Mouse (Mus musculus): ENCODE measurements around the gene Cnpy3. TPM values are rescaled to one million over a fixed set of nuclear protein-coding genes. Genes with fewer than 3 reads are reported as not detected.
"Not testable (repeated sequence)": the region's sequence is repeated elsewhere in the genome, so short reads cannot be mapped to it uniquely, and the experiment has no call there.

Cnpy3 gene
- polyA plus RNA-seq, 1 experiment from 2014 or later = 68.2 TPM

DNA sequence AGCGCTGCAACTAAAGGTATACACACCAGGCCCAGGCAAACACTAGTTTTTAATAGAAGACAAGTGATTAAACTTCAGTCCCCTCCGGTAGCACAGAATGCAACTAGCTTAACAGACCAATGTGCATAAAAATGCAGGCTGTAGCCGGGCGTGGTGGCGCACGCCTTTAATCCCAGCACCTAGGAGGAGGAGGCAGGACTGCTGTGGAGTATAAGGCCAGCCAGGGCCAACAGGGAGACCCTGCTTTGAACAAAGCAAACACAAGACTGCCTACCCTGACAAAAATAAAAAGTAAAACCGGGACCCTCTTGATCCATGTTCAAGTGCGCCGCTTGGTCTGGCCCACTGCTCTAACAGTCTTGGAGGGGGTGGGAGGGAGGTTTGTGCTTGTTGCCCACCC is 23.1 kb upstream of the Cnpy3 start:
- no peak for ATAC-seq (replicated peaks)

DNA sequence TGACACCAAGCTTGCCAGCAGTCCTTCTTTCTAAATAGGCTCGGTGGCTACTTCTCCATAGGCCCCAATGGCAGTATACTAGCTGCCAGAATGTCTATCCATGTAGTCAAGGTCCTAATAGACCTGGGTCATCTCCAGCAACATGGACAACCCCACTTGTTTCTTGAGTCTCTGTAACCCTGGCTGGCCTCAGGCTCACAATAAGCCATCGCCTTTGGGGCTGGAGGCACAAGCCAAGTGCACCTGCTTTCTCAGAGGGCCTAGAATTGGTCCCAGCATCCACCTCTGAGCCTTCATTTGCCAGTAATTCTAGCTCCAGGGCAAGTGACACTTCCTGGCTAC is 22.1 kb upstream of the Cnpy3 start:
- Histone ChIP-seq H3K27ac (no peak overlapping the region), H3K36me3 (replicated peaks) (peaks cover 44% of the 10 kb centered on the region), H3K9ac (no peak overlapping the region), H3K27me3 (replicated peaks) (no peaks in the 10 kb centered on the region), H3K4me2 (peak overlapping the region; percentile 97; the same call in 1 of the 2 replicates), H3K4me1 (peaks cover 23% of the 10 kb centered on the region), H3K9me3 (no peaks in the 10 kb centered on the region), H3K4me3 (no peak overlapping the region)
- no peak for ATAC-seq (replicated peaks)
- 42% methylated on average over 2 of the region's 2 CpGs for WGBS

More for the DNA sequence above, 23.1 kb upstream of the Cnpy3 start:
- Histone ChIP-seq H3K27ac (no peak overlapping the region), H3K36me3 (replicated peaks) (peaks cover 52% of the 10 kb centered on the region), H3K4me3 (no peak overlapping the region), H3K27me3 (replicated peaks) (no peaks in the 10 kb centered on the region), H3K4me1 (peaks cover 23% of the 10 kb centered on the region), H3K9ac (no peak overlapping the region), H3K9me3 (no peaks in the 10 kb centered on the region), H3K4me2 (no peak overlapping the region)
- 92% methylated on average over 9 of the region's 9 CpGs for WGBS

DNA sequence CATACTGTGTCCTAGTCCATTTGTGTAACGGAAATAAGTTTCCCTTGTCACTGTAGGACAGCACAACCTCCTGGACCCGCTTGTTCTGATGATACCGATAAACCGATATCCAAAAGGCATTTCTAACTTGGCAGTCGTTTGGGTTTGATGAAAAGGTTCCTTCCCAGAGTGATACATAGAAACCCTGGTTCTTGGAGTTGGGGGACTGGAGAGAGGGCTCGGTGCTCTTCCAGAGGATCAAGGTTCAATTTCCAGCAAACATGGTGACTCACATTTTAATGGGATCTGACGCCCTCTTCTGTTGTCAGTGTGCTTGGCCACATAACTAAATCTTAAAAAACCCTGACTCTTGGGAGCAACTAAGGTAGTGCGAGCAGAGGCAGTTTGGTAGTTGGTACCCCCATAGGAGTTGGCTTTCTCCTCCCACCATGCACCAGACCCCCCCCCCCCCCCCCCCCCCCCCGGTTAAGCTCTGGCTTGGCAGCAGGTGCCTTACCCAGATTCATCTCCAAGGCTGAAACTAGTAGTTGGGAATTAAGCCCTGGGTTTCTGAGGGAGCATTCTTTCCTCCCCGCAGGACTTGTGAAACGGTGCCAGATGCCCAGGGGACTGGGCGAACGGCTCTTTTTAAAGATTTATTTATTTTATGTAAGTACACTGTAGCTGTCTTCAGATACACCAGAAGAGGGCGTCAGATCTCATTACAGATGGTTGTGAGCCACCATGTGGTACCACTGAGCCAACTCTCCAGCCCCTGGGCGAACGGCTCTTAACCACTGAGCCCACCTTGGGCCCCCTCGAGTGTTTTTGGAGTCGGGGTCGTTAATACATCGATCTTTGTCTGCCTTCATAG is 21.5 kb upstream of the Cnpy3 start:
- peak overlapping the region; percentile 83 for H3K9ac ChIP-seq
- H3K36me3 ChIP-seq (replicated peaks) = peaks cover 38% of the 10 kb centered on the region
- peak overlapping the region; percentile 97 for H3K4me2 ChIP-seq
- peak overlapping the region; percentile 86 for H3K4me3 ChIP-seq
- H3K27me3 ChIP-seq (replicated peaks) = no peaks in the 10 kb centered on the region
- peaks cover 23% of the 10 kb centered on the region for H3K4me1 ChIP-seq
- H3K27ac ChIP-seq = peak overlapping the region; percentile 84
- 10% methylated on average over 19 of the region's 20 CpGs for WGBS
- ATAC-seq (replicated peaks) = no peak; the same call in 1 of the 2 replicates
- no peaks in the 10 kb centered on the region for H3K9me3 ChIP-seq

DNA sequence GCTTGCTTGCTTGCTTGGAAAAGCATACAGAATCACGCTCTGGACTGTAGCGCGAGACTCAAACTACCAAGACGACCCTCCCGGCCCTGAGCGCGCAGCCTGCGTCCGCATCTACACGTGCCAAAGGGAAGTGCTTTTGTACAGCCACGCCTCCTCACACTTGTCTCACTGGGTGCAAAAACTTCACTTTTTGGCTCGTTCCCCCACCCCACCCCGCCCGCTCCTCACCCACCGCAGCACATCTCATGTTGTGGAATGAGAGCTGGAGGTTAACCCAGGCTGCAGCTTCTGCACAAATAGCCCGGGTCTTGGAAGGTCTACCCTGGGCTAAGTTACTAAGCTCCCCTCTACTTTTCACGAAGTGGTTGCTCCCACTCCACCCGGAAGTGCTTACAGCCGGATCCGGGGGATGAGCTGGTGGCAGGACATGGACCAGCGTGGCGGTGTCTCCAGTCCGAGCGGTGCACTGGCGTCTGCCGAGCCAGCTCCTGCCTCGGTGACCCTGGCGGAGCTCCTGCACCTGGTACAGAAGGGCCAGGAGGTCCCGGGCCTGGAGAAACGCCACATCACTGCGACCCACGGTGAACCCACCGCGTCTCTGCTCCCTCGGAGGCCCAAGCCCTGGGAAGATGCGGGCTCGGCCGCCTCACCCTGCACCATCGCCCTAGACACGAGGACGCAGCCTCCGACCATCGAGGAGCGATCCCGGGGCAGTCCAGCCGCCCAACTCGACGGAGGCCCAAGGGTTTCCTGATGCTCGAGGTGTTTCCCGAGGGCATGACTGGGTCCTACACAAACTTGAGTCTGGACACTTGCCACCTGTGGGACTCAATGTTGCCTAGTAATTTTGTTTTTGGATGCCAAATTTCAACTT is 20.6 kb upstream of the Cnpy3 start, which contains the start of gene 2310039H08Rik:
2310039H08Rik (plus strand) TSS at position 232 of the 874 bp plus-strand sequence.
- under 1% methylated on average over 50 of the region's 50 CpGs for whole genome bisulfite sequencing
- no peaks in the 10 kb centered on the region for H3K27me3 ChIP-seq (replicated peaks)
- H3K36me3 ChIP-seq (replicated peaks) = peaks cover 31% of the 10 kb centered on the region
- no peaks in the 10 kb centered on the region for H3K9me3 ChIP-seq
- peak within 1 kb of the TSS; percentile 84 for H3K27ac ChIP-seq
- H3K9ac ChIP-seq = peak within 1 kb of the TSS; percentile 83
- peak within 1 kb of the TSS; percentile 86 for H3K4me3 ChIP-seq
- peak within 1 kb of the TSS; percentile 97 for H3K4me2 ChIP-seq
- ATAC-seq (replicated peaks) = peak; percentile 93
- peaks cover 23% of the 10 kb centered on the region for H3K4me1 ChIP-seq

DNA sequence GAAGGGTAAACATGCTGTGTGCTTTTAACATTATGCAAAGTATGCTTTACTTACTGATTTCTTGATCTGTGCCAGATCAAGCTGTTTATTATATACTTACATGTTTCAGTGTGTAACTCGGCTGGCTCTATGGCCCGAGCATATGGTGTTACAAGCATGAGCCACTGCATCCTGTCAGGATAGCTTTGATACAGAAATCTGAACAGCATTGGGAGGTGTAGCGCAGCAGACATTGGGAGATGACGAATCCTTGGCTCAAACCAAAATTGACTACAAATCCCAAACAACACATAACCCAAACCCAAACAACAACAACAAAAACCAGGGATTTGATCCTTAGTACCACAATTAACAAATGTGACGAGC is 20.0 kb upstream of the Cnpy3 start:
- H3K4me2 ChIP-seq = peak overlapping the region; percentile 97
- peak overlapping the region; percentile 84 for H3K27ac ChIP-seq
- no peaks in the 10 kb centered on the region for H3K9me3 ChIP-seq
- H3K4me3 ChIP-seq = peak overlapping the region; percentile 86
- WGBS = 8% methylated on average over 5 of the region's 5 CpGs
- peak overlapping the region; percentile 83; the same call in 1 of the 2 replicates for H3K9ac ChIP-seq
- no peaks in the 10 kb centered on the region for H3K27me3 ChIP-seq (replicated peaks)
- H3K4me1 ChIP-seq = peaks cover 23% of the 10 kb centered on the region
- H3K36me3 ChIP-seq (replicated peaks) = peaks cover 25% of the 10 kb centered on the region
- peak; percentile 59 for ATAC-seq (replicated peaks)

DNA sequence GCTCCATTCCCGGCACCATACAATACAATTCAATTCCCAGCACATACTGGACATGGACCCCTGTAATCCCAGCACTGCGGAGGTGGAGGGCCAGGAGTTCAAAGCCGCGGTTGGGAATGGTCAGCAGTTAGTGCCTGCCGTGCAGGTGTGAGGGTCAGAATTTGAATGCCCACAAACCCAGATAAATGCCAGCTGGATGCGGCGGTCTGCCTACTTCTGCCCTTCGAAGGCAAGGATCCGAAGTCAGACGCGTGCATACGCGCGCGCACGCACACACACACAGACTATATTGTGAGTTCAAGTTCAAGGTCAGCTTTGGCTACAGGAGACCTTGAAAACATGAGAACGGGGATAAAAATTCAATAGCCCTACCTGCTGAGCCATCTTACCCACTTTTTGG is 19.6 kb upstream of the Cnpy3 start:
- Histone ChIP-seq H3K36me3 (replicated peaks) (peaks cover 22% of the 10 kb centered on the region), H3K27me3 (replicated peaks) (no peaks in the 10 kb centered on the region), H3K4me1 (peaks cover 23% of the 10 kb centered on the region), H3K9ac (peak overlapping the region; percentile 83; the same call in 1 of the 2 replicates), H3K4me2 (peak overlapping the region; percentile 97), H3K27ac (peak overlapping the region; percentile 84; the same call in 1 of the 2 replicates), H3K4me3 (peak overlapping the region; percentile 86), H3K9me3 (no peaks in the 10 kb centered on the region)
- ATAC-seq (replicated peaks) = no peak
- WGBS = 64% methylated on average over 17 of the region's 17 CpGs

DNA sequence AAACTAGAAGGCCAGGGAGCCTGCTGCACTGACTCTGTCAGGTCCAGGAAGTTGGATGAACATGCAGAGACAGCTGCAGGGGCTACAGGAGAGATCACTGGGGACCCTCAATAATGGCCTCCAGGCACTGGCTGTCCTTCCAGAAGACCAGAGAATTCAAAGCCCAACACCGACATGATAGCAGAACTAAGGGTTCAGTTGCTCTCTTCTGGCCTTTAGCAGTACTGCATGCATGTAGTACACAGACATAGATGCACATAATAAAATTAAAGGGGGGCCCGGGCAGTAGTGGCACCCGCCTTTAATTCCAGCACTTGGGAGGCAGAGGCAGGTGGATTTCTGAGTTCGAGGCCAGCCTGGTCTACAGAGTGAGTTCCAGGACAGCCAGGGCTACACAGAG is 19.0 kb upstream of the Cnpy3 start:
- Histone ChIP-seq H3K9me3 (no peaks in the 10 kb centered on the region), H3K9ac (no peak overlapping the region), H3K27ac (no peak overlapping the region), H3K4me3 (no peak overlapping the region), H3K4me1 (peaks cover 23% of the 10 kb centered on the region), H3K27me3 (replicated peaks) (no peaks in the 10 kb centered on the region), H3K4me2 (no peak overlapping the region), H3K36me3 (replicated peaks) (peaks cover 16% of the 10 kb centered on the region)
- ATAC-seq (replicated peaks) = no peak
- WGBS = 81% methylated on average over 4 of the region's 4 CpGs

DNA sequence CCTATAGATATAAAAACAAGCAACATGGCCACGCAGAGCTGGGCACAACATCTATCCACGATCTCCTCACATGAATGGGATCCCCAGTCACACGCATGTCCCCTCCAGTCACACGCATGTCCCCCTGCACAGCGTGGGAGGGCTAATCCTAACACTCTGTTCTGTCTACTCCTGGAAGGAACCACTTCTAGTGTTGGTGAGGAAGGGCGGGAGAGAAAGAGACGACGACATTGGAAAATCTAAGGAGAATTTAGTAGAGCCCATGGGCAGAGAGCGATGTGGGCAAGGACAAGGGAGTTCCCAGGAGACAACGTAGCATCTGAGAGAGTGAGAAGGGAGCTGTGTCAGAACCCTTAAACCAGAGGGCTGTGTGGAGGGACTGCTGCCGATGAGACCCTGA is 18.5 kb upstream of the Cnpy3 start:
- Histone ChIP-seq H3K9ac (no peak overlapping the region), H3K36me3 (replicated peaks) (peaks cover 11% of the 10 kb centered on the region), H3K4me3 (no peak overlapping the region), H3K4me2 (no peak overlapping the region), H3K4me1 (peaks cover 23% of the 10 kb centered on the region), H3K27ac (no peak overlapping the region), H3K27me3 (replicated peaks) (no peaks in the 10 kb centered on the region), H3K9me3 (no peaks in the 10 kb centered on the region)
- WGBS = 90% methylated on average over 11 of the region's 11 CpGs
- ATAC-seq (replicated peaks) = no peak

DNA sequence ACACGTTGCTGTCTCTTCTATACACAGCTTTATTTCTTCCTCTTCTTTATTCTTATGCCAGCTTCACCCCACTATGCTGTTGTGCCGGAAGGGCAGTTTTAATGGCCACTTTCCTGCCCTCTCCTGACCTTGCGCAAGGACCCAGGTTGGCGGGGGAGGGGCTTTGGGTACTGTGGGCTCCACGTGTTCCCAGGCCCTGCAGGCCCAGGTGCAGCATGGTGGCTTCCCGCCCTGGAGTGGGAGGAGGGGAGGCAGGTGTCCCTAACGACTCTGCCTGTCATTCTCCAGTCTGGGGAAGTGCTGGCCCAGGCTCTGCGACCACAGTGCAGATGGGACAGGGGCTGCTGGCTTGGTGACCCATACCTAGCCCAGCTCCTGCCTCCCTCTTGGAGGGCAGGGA is 15.9 kb upstream of the Cnpy3 start:
- 62% methylated on average over 8 of the region's 8 CpGs for WGBS
- no peak overlapping the region for H3K4me2 ChIP-seq
- peaks cover 7% of the 10 kb centered on the region for H3K4me1 ChIP-seq

DNA sequence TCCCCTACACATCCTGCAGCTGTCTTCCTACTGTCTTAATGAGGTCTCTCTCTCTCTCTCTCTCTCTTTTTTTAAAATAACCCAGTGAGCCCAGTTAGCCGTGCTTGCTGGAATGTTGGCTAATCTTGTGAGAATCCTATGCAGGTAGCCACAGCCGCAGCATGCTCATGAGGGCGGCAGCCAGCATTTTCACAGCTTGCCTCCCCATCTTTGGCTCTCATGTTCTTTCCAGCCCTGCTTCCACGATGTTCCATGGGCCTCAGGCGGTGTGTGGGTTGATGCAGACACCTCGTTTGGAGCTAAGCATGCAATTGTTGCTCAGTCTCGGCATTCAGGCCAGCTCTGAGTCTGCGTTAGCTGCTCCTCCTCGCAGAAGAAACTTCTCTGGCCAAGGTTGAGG is 12.9 kb upstream of the Cnpy3 start:
- H3K9me3 ChIP-seq; H3K4me2 ChIP-seq; H3K36me3 ChIP-seq (replicated peaks); ATAC-seq (replicated peaks); H3K4me3 ChIP-seq; H3K9ac ChIP-seq; H3K27me3 ChIP-seq (replicated peaks); H3K27ac ChIP-seq; H3K4me1 ChIP-seq: not testable (repeated sequence)
- WGBS = 67% methylated on average over 9 of the region's 9 CpGs

More for the DNA sequence above, 15.9 kb upstream of the Cnpy3 start:
- no peak overlapping the region for H3K27ac ChIP-seq
- H3K27me3 ChIP-seq (replicated peaks) = no peaks in the 10 kb centered on the region
- H3K36me3 ChIP-seq (replicated peaks) = no peaks in the 10 kb centered on the region
- H3K4me3 ChIP-seq = no peak overlapping the region
- no peaks in the 10 kb centered on the region for H3K9me3 ChIP-seq
- no peak for ATAC-seq (replicated peaks)
- no peak overlapping the region for H3K9ac ChIP-seq

DNA sequence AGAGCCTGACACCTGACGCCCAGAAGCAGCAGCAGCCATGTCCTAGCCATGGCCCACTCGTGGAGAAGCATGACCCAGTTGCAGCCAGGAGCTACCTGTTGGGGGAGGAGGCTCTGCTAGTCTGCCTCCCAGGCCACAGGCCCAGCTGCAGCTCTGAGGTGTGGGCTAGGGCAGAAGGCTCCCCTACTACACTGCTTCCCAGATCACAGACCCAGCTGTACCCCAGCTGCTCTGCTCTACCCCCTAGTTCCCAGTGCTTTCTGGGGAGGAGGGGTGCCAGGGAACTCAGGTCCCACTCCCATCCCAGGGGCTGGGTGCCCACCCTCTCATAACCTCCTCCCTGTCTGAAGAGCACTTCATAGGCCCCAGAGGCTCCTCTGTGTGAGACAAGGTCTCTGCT is 11.5 kb upstream of the Cnpy3 start, which contains the start of gene Ptcra:
Ptcra (minus strand) TSS at position 169 of the 400 bp plus-strand sequence.
- 66% methylated on average over 2 of the region's 2 CpGs for WGBS
- no peak within 1 kb of the TSS for H3K4me3 ChIP-seq

DNA sequence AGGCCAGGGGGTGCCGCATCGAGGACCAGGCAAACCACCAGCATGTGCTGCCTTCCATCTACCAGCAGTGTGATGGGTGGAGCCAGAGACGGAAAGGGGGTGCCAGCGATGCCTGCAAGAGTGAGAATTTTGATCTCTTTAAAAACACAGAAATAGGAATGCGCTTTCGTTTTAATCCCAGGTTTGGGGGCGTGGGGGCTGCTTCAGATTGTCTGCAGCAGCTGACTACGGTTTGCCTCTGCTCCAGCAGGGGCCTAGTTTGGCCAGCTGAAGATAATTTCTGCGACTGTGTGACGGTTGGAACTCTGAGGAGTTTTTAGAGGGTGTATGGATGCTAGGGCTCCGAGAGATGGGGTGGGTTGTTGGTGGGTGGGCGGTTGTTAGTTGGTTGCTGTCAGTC is 6.7 kb upstream of the Cnpy3 start:
- H3K36me3 ChIP-seq (replicated peaks) = no peaks in the 10 kb centered on the region
- WGBS = 85% methylated on average over 12 of the region's 12 CpGs
- H3K4me3 ChIP-seq = no peak overlapping the region
- no peaks in the 10 kb centered on the region for H3K9me3 ChIP-seq
- no peak overlapping the region for H3K27ac ChIP-seq
- no peak overlapping the region for H3K4me2 ChIP-seq
- no peak overlapping the region for H3K9ac ChIP-seq
- no peak for ATAC-seq (replicated peaks)
- H3K4me1 ChIP-seq = no peaks in the 10 kb centered on the region
- H3K27me3 ChIP-seq (replicated peaks) = no peaks in the 10 kb centered on the region

More for the DNA sequence above, 11.5 kb upstream of the Cnpy3 start, which contains the start of gene Ptcra:
- Histone ChIP-seq H3K36me3 (replicated peaks) (no peaks in the 10 kb centered on the region), H3K27me3 (replicated peaks) (no peaks in the 10 kb centered on the region), H3K4me2 (no peak within 1 kb of the TSS), H3K4me1 (no peaks in the 10 kb centered on the region), H3K9ac (no peak within 1 kb of the TSS), H3K27ac (no peak within 1 kb of the TSS), H3K9me3 (no peaks in the 10 kb centered on the region)
- ATAC-seq (replicated peaks) = no peak
